Mouse (Mus musculus): ENCODE measurements around the gene Pwp2. TPM values are rescaled to one million over a fixed set of nuclear protein-coding genes. Genes with fewer than 3 reads are reported as not detected.

Pwp2 gene
- total and polyA plus RNA-seq, 3 experiments = 49.6 to 91.5 (median 62.4) TPM

- Histone ChIP-seq H3K36me3 (ENCODE audit: control insufficient read depth in 1 of 2, insufficient read depth in 2 of 2, low read length in 2 of 2) (no peaks in the 10 kb centered on the region), H3K27ac (ENCODE audit: control insufficient read depth, low read depth, low read length) (no peak overlapping the region), H3K79me2 (ENCODE audit: control insufficient read depth, insufficient read depth, low read length, poor library complexity) (no peaks in the 10 kb centered on the region), H3K4me1 (ENCODE audit: control insufficient read depth in 1 of 2, insufficient read depth in 2 of 2, low read length in 2 of 2) (no peaks in the 10 kb centered on the region), H3K27me3 (ENCODE audit: control insufficient read depth in 1 of 2, insufficient read depth in 2 of 2, low read length in 2 of 2) (no peaks in the 10 kb centered on the region), H3K9me3 (replicated peaks; ENCODE audit: insufficient read depth, low read length) (no peaks in the 10 kb centered on the region), H3K4me3 (ENCODE audit: control insufficient read depth in 1 of 2, insufficient read depth in 1 of 2, low read depth in 2 of 2, low read length in 2 of 2) (no peak overlapping the region), H3K9ac (ENCODE audit: control insufficient read depth, low read depth, low read length, poor library complexity, severe bottlenecking) (no peak overlapping the region)
- no peak for DNase-seq (ENCODE audit: low read depth, low spot score)
- no peak for TF ChIP-seq USF2 (IDR thresholded peaks at IDR 0.05; ENCODE audit: borderline replicate concordance in 1 of 2, insufficient read depth in 1 of 2, low read depth in 1 of 2, low read length in 2 of 2)
These were observed 23.9 kb downstream of the Pwp2 start for GRCm38 (mm10) chr10:78161096-78161495.

- Histone ChIP-seq H3K9me3 (replicated peaks; ENCODE audit: insufficient read depth, low read length) (no peaks in the 10 kb centered on the region), H3K27ac (ENCODE audit: control insufficient read depth, low read depth, low read length) (no peak overlapping the region), H3K79me2 (ENCODE audit: control insufficient read depth, insufficient read depth, low read length, poor library complexity) (no peaks in the 10 kb centered on the region), H3K36me3 (ENCODE audit: control insufficient read depth in 1 of 2, insufficient read depth in 2 of 2, low read length in 2 of 2) (no peaks in the 10 kb centered on the region), H3K9ac (ENCODE audit: control insufficient read depth, low read depth, low read length, poor library complexity, severe bottlenecking) (no peak overlapping the region), H3K4me1 (ENCODE audit: control insufficient read depth in 1 of 2, insufficient read depth in 2 of 2, low read length in 2 of 2) (no peaks in the 10 kb centered on the region), H3K4me3 (ENCODE audit: control insufficient read depth in 1 of 2, insufficient read depth in 1 of 2, low read depth in 2 of 2, low read length in 2 of 2) (no peak overlapping the region), H3K27me3 (ENCODE audit: control insufficient read depth in 1 of 2, insufficient read depth in 2 of 2, low read length in 2 of 2) (no peaks in the 10 kb centered on the region)
- DNase-seq (ENCODE audit: low read depth, low spot score) = no peak
- TF ChIP-seq RCOR1 (IDR thresholded peaks at IDR 0.05; ENCODE audit: low read depth, low read length) (no peak), ETS1 (IDR thresholded peaks at IDR 0.05; ENCODE audit: low read depth, low read length) (no peak), NELFE (IDR thresholded peaks at IDR 0.05; ENCODE audit: low read depth, low read length) (no peak), POLR2AphosphoS2 (IDR thresholded peaks at IDR 0.05; ENCODE audit: low read length) (no peak)
These were observed 24.4 kb downstream of the Pwp2 start for GRCm38 (mm10) chr10:78160369-78161095.

- Histone ChIP-seq H3K36me3 (ENCODE audit: control insufficient read depth in 1 of 2, insufficient read depth in 2 of 2, low read length in 2 of 2) (no peaks in the 10 kb centered on the region), H3K9ac (ENCODE audit: control insufficient read depth, low read depth, low read length, poor library complexity, severe bottlenecking) (peak overlapping the region; percentile 13), H3K9me3 (replicated peaks; ENCODE audit: insufficient read depth, low read length) (no peaks in the 10 kb centered on the region), H3K27me3 (ENCODE audit: control insufficient read depth in 1 of 2, insufficient read depth in 2 of 2, low read length in 2 of 2) (no peaks in the 10 kb centered on the region), H3K4me1 (ENCODE audit: control insufficient read depth in 1 of 2, insufficient read depth in 2 of 2, low read length in 2 of 2) (no peaks in the 10 kb centered on the region), H3K27ac (ENCODE audit: control insufficient read depth, low read depth, low read length) (no peak overlapping the region), H3K79me2 (ENCODE audit: control insufficient read depth, insufficient read depth, low read length, poor library complexity) (no peaks in the 10 kb centered on the region), H3K4me3 (ENCODE audit: control insufficient read depth in 1 of 2, insufficient read depth in 1 of 2, low read depth in 2 of 2, low read length in 2 of 2) (peak overlapping the region; percentile 42 to 48)
- no peak for TF ChIP-seq RCOR1 (IDR thresholded peaks at IDR 0.05; ENCODE audit: low read depth, low read length)
- TF ChIP-seq POLR2A (IDR thresholded peaks at IDR 0.05; ENCODE audit: control insufficient read depth in 1 of 2, insufficient read depth in 1 of 2, low read depth in 1 of 2, low read length in 2 of 2, poor library complexity in 1 of 2) = peak in 1 of 2 experiments; percentile 25; a peak in 1 of 4 replicates
- peak; percentile 80 to 97 (median 91) for TF ChIP-seq CTCF (IDR thresholded peaks at IDR 0.05 in 2 of 3, conservative IDR thresholded peaks at IDR 0.05 in 1 of 3; ENCODE audit: control insufficient read depth in 1 of 3, insufficient read depth in 1 of 3, low read depth in 2 of 3, low read length in 3 of 3, poor library complexity in 1 of 3, severe bottlenecking in 1 of 3)
- peak; percentile 89 for TF ChIP-seq RAD21 (IDR thresholded peaks at IDR 0.05; ENCODE audit: low read depth, low read length)
- no peak for TF ChIP-seq POLR2AphosphoS5 (IDR thresholded peaks at IDR 0.05; ENCODE audit: borderline replicate concordance, low read depth, low read length)
- TF ChIP-seq BHLHE40 (IDR thresholded peaks at IDR 0.05; ENCODE audit: borderline replicate concordance, low read depth, low read length) = 0 out of 2 replicates have a peak, but pooled peaks have one; percentile 18
- TF ChIP-seq MYC (IDR thresholded peaks at IDR 0.05; ENCODE audit: low read depth, low read length) = no peak
- peak; percentile 92 for TF ChIP-seq SMC3 (IDR thresholded peaks at IDR 0.05; ENCODE audit: low read depth, low read length)
- no peak for TF ChIP-seq UBTF (IDR thresholded peaks at IDR 0.05; ENCODE audit: borderline replicate concordance, insufficient read depth, low read depth, low read length)
- peak; percentile 77 for TF ChIP-seq ZC3H11A (IDR thresholded peaks at IDR 0.05; ENCODE audit: low read depth, low read length)
- no peak for TF ChIP-seq JUND (IDR thresholded peaks at IDR 0.05; ENCODE audit: low read depth, low read length)
- TF ChIP-seq SIN3A (IDR thresholded peaks at IDR 0.05; ENCODE audit: low read length) = 0 out of 2 replicates have a peak, but pooled peaks have one; percentile 26
- TF ChIP-seq HCFC1 (IDR thresholded peaks at IDR 0.05; ENCODE audit: low read depth, low read length) = 0 out of 2 replicates have a peak, but pooled peaks have one; percentile 31
- peak; percentile 83 for DNase-seq (ENCODE audit: low read depth, low spot score)
These were observed 25.0 kb downstream of the Pwp2 start for GRCm38 (mm10) chr10:78159906-78160305.

Data from MEL (cell line).